Mouse (Mus musculus) heart, postnatal 0 days (tissue): ENCODE data around the gene Cnn3.

Experiments
- CTCF ChIP-seq: IDR thresholded peaks from 2 replicates; pipeline ENCODE4 v1.5.1; 2016; ENCODE audit warnings: antibody characterized with exemption, control low read depth, low read depth
- EP300 ChIP-seq: IDR thresholded peaks from 2 replicates; pipeline ENCODE4 v1.6.1; 2016; ENCODE audit warnings: antibody characterized with exemption, low read depth

- TF ChIP-seq CTCF (no peak), EP300 (no peak)
Observed at GRCm38 (mm10) chr3:121467094-121467552, 40.8 kb downstream of the Cnn3 start.
